Mouse (Mus musculus): Measurements from ENCODE around the gene Cdadc1.

DNA sequence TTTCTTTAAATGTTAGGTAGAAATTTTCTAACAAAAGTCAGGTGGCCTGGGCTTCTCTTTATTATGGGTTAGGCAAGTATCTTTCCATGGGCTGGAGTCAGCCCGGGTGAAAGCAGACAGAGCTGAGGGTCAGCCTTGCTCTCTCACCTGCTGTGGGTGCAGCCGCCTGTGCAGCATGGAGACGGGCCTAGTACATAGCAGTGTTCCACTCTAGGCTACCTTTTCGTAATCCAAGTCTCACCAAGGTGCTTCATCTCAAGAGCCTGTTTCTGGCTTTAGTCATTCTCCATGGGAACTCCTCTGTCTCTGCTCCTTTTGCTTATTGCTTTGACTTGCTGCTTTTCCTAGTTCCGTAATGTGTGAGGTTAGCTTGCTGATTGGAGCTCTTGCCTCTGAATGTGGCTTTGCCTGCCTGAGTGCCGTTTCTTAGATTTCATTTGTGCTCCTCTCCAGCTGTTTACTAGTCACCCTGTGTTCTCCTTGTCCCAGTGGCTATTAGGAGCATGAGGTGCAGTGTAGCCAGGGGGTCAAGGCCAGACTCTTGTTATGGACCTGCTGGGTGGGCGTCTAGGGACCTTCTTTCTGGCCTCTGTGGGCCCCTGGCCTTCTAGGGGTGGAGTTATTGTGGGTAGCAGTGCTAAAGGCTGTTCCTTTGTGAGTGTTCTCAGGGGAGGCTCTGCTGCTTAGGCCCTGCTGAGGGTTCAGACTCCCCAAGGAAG is 51.4 kb downstream of the Cdadc1 start:
- TF ChIP-seq CTCF (conservative IDR thresholded peaks at IDR 0.05; ENCODE audit: low read length) (no peak), POU5F1 (IDR thresholded peaks at IDR 0.05; ENCODE audit: borderline replicate concordance, low read length) (no peak)
